Mouse (Mus musculus) stomach, postnatal 0 days (tissue): ENCODE measurements at regions not wholly inside any gene's neighbourhood (a gene's known extent, or its start where the extent isn't known, plus 50 kb on each side); places are given as distances from the start of the nearest gene placed in this dataset.

Experiments used
- CTCF ChIP-seq: IDR thresholded peaks from 2 replicates; pipeline ENCODE4 v1.5.1; 2016; ENCODE audit warnings: antibody characterized with exemption, low read depth, mild to moderate bottlenecking, moderate library complexity
- EP300 ChIP-seq: optimal IDR thresholded peaks from 2 replicates; pipeline ENCODE3; 2016; ENCODE audit warnings: antibody characterized with exemption

GRCm38 (mm10) chr3:73354861-73355496 lies 297.4 kb upstream of the Slitrk3 start:
- no peak for TF ChIP-seq CTCF
- peak; percentile 16 for TF ChIP-seq EP300
